Mouse (Mus musculus): ENCODE measurements around the gene 4933425L06Rik. TPM values are rescaled to one million over a fixed set of nuclear protein-coding genes. Genes with fewer than 3 reads are reported as not detected.

Gene 4933425L06Rik
- polyA plus RNA-seq (2012) = not detected in 2 replicates

DNA sequence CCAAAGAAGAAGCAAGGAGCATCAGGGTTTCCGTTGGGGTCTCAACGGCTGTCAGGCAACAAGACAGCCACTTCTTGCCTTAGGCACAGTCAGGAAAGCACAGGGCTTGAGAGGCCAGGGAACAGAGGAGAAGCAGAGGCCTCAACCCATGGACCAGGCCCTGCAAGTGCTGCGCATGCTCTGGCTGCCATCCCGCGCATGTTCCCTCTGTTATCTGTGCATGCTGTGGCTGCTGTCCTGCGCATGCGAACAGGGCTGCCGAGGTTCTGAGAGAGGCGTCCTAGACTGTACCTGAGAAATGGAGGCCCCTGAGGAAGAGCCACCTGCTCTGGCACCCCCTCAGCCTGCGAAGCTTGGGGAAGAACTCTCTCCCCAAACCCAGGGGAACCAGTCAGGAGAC lies at the start of gene 4933425L06Rik:
Gene 4933425L06Rik, plus strand, starts transcription at position 261 of the 400 bp plus-strand sequence.
- no peak for TF ChIP-seq GATA1 (IDR thresholded peaks at IDR 0.05; ENCODE audit: low read length)

DNA sequence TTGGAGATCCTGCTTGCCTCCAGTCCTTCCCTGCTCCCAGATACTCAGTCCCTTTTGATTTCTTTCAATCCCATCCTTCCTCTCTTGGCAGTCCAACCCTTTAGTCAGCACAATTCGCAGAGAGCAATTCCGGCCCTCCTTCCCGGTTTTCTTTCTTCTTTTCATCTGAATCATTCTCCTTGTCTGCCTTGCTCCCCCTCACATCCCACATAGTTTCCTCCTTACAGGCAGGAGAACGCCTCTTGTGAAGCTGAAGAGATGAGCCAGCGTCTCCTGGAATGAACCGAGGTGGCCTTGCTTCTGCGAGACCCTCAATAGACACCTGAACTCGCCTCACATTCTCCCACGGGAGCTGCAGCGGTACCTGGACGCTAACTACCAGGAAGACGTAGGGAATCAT lies 44.1 kb upstream of the 4933425L06Rik start:
- no peak for TF ChIP-seq GATA1 (IDR thresholded peaks at IDR 0.05; ENCODE audit: low read length)

DNA sequence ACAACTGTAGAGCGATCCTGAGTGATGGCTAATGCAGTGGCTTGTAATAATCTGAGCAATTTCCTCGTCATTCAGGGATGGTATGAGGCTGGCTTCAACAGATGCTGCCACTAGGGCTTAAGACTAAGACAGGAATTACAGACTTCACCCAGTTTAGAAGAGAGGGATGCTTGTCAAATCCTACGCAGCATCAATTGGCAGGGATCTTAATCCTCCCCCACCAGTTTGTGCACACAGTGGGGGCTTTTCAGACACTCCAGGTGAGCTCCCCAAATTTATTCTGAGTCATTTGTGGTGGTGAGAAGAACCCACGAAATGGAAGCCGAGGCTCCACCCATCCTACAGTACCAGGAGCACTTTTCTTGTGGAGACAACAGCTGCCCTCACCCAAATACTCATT lies 43.6 kb upstream of the 4933425L06Rik start:
- TF ChIP-seq GATA1 (IDR thresholded peaks at IDR 0.05; ENCODE audit: low read length) = no peak

DNA sequence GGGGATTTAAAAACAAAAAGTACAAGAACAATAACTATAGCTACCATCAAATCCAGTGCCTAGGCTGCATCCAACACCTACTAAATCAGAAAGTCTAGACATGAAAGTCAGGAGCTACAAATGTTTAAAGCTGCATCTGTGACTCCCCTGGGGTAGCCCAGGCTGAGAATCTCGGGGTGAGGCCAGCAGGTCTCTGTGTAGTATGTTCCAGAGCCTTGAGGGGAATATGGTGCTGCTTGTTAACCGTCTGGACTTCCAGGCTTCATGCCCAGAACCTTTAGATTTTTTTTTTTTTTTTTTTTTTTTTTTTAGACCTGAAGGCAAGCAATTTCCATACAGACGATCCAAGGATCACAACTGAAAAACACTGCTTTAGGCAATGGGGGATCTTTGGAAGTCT lies 38.0 kb upstream of the 4933425L06Rik start:
- no peak for TF ChIP-seq GATA1 (IDR thresholded peaks at IDR 0.05; ENCODE audit: low read length)

DNA sequence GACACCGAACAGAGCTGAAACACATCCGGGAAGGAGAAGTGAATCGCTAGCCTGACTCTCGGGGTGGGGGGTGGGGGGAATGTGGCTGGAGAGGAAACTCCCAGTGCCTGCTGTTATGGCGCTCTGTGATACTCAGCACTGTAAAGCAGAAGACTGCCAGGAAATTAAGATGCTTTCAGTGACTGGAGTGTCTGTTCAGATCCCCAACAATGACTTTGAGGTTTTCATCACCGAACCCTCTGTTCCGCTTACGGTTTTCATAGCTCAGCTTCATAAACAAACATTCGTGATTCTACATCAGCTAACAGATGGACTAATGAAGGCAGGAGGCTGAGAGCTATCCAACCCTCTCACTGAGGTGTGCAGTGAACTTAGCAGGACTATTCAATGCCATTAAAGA lies 34.5 kb upstream of the 4933425L06Rik start:
- no peak for TF ChIP-seq GATA1 (IDR thresholded peaks at IDR 0.05; ENCODE audit: low read length)

DNA sequence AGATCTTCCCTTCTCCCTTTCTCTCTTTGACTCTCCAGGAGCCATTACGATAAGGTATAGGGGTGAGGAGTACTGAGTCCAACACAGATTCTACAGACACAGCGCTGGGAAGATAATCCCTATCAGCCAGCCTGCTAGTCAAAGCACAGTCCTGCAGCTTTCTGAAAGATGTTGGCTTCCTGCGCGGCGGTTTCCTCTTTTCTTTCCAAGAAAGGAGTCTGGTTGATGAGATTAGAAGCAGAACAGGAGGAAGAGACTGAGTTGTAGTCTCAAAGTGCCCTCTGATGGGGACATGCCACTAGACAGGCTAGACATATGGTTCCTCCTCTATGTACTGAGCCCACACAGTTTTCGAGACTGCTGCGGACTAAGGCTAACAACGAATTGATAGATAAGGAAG lies 33.3 kb upstream of the 4933425L06Rik start:
- peak; percentile 94 for TF ChIP-seq GATA1 (IDR thresholded peaks at IDR 0.05; ENCODE audit: low read length)

DNA sequence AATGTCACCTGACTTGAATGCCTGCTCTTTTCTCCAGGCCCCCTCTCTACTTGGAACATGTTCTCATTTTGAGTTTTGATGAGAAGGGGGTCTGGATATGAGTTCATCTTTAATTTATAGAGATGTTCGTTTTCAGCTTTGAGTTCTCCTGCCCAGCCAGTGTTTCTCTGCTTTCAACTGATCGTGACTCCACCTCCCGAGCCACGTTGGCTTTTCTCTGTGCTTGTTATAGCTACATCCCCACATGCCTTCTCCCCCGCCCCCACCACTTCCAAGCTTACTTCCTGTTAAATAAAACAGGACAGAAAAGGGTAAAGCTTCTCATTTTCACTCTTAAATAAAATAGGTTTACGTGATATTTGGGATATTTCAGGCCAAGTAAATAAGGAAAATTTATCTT lies 30.5 kb upstream of the 4933425L06Rik start:
- TF ChIP-seq GATA1 (IDR thresholded peaks at IDR 0.05; ENCODE audit: low read length) = no peak

DNA sequence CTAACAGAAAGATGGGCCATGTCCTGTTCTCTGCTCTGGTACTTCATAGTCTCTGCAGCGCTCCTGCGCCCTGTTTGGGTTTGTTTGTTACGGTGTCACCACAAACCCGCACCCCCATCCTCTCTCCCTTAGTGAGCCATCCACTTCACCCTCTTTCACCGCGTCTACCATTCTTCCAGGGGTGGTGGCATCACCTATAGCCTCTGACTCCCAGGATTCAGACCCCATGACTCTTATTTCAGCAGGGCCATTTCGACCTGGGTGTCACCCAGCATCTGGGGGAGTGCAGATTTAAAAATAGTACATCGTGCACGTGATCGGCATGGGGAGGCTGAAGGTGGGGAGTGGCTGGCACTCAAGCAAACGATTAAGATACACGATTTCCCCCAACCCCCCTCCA lies 28.3 kb upstream of the 4933425L06Rik start:
- no peak for TF ChIP-seq GATA1 (IDR thresholded peaks at IDR 0.05; ENCODE audit: low read length)

DNA sequence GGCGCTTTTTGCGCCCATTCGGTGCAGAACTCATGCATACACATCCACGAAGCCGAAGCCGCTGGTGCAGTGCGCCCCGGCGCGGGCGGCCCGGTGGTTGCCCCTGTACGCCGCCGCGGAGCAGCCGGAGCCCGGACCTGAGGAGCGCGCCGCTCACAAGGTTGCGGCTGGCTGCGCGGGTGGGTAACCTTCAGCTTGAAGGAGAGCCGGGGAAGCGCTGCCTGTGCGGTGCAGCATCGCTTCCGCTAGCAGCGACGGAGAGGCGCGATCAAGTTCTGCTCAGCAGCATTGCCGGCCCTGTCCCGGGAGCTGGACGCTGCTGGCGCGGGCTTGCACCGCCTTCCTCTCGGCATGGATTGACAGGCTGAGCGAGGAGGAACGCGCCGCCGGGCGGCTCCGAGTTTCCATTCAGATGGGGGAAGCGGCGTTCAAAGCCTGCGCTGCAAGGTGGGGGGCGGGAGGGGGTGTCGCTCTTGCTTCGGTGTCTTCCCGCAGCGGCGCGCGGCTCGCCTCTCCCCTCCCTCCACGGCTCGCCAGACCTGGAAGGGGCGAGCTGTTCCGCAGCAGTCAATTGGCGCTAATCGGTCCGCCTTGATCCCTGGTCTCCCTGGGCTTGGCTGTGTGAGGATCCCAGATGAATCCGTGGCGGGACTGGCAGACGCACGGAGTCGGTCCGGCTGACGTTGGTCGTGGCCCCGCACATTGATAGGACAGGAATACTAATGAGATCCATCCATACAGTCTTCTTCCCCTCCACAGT lies 27.6 kb upstream of the 4933425L06Rik start, which contains the start of gene Rgs7bp:
Gene Rgs7bp, minus strand, starts transcription at position 750 of the 760 bp plus-strand sequence.
- no peak for TF ChIP-seq GATA1 (IDR thresholded peaks at IDR 0.05; ENCODE audit: low read length)

DNA sequence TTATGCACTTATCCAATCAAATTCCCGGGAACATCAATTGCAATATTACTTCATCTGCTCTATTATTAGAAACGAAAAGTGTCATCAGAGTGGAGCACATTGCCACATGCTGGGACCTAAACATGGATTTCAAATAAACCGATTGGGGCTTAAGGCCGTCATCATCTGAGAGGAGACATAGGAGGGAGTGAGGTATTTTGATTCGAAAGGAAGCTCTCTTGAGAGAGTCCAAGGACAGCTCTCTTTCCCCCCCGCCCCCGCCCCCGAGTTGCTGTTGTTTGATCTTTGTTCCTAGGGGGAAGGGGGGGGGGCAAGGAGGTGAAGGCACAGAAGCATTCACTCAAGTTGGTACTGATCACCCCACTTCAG lies 27.0 kb upstream of the 4933425L06Rik start:
- no peak for TF ChIP-seq GATA1 (IDR thresholded peaks at IDR 0.05; ENCODE audit: low read length)

DNA sequence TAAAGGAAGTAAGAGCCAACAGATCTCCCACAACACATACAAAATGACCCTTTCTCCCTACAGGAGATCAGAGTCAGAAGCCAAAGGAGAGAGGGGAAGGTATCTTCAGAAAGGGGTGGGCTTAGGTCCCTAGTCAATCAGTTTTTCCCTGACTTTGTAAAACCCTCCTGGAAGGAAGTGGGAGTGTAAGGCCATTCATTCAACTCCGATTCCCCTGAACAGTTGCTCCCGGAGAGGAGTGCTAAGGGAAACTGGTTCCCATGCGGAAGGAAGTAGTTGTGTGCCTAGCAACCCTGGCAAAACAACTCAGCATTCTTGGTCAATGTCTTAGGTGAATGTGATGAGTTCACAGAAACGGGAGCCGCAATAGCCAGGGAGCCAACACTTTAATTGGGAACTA lies 26.5 kb upstream of the 4933425L06Rik start:
- no peak for TF ChIP-seq GATA1 (IDR thresholded peaks at IDR 0.05; ENCODE audit: low read length)

DNA sequence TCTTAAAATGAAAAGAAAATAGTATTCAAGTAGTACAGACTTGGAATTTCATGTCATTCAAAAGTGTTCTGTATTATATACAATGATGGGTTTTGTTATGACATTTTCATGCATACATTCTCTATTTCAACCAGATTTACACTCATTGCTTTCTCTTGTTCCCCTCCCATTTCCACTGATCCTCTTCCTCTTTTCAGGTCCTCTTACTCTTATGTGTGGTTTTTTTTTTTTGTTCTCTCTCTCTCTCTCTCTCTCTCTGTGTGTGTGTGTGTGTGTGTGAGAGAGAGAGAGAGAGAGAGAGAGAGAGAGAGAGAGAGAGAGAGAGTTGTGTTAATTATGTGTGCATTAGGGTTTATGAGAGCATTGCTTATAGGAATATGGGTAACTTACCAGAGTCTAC lies 15.8 kb upstream of the 4933425L06Rik start:
- TF ChIP-seq GATA1 (IDR thresholded peaks at IDR 0.05; ENCODE audit: low read length) = no peak

DNA sequence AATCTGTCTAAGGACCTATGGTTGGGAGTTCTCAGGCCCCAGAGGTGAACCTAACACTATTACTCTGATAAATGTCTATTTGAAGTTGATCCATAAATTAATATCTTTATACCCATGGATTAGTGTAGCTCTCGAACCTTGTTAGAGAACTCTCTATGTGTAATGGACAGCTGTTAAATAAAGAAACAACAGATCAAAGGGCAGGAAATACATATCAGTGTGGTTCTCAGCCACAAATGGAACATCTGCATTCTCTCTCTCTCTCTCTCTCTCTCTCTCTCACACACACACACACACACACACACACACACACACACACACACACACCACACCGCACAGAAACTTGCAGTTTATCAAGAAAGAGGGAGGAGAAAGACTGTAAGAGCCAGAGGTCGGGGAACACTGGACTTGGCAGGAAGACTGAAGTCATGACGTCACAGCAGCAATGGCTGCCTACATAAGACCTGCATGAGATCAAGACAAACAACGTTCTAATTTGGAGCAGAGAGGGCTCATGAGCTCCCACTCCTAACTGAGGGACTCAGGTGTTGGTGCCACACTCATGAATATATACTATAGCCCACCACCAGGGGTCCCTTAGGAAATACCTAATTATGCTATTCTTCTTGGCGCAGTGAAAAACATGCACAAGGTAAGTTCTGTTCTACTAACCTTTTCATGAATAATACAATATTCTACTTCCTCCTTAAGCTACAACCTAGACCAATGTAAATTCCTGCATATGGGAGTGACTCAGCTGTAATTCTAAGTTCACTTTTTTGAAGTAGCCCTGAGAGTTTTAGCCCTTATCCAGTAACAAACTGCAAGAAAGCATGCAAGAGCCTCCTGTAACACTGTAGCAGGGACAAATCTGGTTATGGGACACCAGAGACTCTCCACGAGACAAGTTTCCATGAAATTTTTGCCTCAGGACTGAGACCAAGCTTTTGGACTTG lies 14.8 kb upstream of the 4933425L06Rik start:
- no peak for TF ChIP-seq GATA1 (IDR thresholded peaks at IDR 0.05; ENCODE audit: low read length)

DNA sequence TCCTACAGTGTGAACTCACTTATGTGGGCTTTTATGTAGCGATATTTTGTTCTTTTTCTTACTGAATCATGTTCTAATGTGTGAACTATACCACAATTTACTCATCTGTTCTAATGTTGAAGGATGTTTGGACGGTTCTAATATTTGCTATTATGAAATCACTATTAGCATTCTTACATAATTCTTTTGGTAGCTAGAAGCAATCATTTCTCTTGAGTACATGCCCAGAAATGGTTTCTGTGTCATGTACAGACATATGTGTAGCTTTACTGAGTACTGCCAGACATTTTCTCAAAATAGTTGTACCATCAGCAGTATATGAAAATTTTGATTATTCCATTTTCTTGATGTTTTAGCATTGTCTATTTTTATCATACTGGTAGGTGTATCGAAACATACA lies 7.4 kb downstream of the 4933425L06Rik start:
- no peak for TF ChIP-seq GATA1 (IDR thresholded peaks at IDR 0.05; ENCODE audit: low read length)

DNA sequence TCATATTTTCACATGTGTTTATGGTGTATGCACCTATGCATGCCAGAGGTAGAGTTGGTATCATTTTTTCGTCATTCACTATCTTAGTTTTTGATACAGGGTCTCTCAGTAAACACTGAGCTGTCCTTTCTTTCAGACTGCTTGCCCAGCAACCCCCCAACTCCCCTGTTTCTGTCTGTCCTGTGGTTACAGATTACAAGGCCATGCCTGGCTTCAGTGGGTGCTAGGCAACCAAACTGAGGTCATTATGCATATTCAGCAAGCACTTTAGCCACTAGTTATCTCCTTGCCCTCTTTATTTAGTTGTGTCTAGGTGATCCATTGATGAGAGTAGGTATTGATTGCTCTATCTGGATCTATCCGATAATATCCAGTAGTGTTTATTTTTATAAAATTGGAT lies 14.4 kb downstream of the 4933425L06Rik start:
- no peak for TF ChIP-seq GATA1 (IDR thresholded peaks at IDR 0.05; ENCODE audit: low read length)

DNA sequence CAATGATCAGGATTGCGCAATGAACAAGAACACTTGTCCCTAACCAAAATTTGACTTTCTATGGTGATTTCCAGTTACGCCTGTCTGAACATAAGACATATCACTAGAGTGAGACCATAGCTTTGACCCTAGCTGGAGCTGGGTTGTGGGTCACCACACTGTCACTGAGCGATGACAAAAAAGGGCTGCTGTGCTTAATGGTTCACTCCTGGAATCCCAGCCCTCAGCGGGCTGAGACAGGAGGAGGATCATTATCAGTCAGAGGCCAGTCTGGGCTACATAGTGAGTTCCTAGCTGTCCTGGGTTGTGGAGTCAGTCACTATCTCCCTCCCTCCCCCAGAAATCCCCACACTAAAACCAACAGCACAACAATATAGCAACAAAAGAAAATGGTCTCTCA lies 18.8 kb downstream of the 4933425L06Rik start:
- no peak for TF ChIP-seq GATA1 (IDR thresholded peaks at IDR 0.05; ENCODE audit: low read length)
